Mouse (Mus musculus): ENCODE measurements around the gene Ciita. TPM values are rescaled to one million over a fixed set of nuclear protein-coding genes. Genes with fewer than 3 reads are reported as not detected.
A peak's percentile ranks its signal among the peaks of the same experiment; 100 is the strongest.

Gene Ciita
- total and polyA plus RNA-seq, 2 experiments from 2014 or later = 0.10 TPM; not detected in 1

DNA sequence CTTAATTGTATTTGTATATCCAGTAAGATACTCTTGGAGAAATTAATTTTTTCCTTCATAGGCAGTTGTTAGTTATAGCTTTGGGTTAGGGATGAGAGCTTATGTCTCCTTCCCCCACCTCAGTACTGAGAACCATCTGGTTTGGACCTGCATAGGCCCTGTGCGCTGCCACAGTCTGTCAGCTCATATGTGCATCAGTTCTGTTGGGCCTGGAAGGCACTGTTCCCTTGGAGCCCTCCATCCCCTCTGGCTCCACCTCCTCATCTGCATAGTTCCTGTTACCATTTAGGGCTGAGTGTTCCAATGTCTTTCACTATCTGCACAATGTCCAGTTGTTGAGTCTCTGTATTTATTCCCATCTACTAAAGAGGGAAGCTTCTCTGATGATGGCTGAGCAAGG is 11.7 kb upstream of the Ciita start:
- Histone ChIP-seq H3K4me3 (ENCODE audit: low read depth, low read length) (no peak overlapping the region), H3K27ac (ENCODE audit: low read depth, low read length) (no peak overlapping the region), H3K9ac (no peak overlapping the region), H3K4me2 (ENCODE audit: low read depth) (no peak overlapping the region), H3K36me3 (ENCODE audit: insufficient read depth) (no peaks in the 10 kb centered on the region), H3K27me3 (ENCODE audit: insufficient read depth, low read length) (no peaks in the 10 kb centered on the region), H3K4me1 (ENCODE audit: insufficient read depth) (no peaks in the 10 kb centered on the region), H3K9me3 (ENCODE audit: low read length) (no peaks in the 10 kb centered on the region)
- TF ChIP-seq CTCF (IDR thresholded peaks at IDR 0.05; ENCODE audit: low read depth) = no peak
- ATAC-seq (peak; percentile 87), DNase-seq (peak; percentile 63)
- 63% methylated on average over 1 of the region's 1 CpGs for WGBS

DNA sequence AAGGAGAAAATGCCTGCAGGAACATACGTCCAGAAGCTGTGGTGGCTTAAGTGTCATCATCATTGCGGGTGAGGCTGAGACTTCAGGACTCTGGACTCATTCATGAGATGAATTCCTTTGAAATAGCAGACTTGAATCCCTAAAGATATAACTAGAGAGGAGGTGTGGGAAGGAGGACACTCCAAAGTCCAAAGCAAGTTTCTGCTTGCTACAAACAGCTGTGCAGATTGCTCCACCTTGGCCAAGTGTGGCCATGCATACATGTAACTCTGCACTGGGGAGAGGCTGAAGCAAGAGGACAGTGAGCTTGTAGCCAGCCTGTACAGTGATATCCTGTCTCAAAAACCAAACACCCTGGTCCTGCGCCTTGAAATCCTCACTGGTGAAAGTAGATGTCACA is 7.9 kb upstream of the Ciita start:
- H3K4me2 ChIP-seq (ENCODE audit: low read depth) = no peak overlapping the region
- H3K4me3 ChIP-seq (ENCODE audit: low read depth, low read length) = no peak overlapping the region
- no peak for TF ChIP-seq CTCF (IDR thresholded peaks at IDR 0.05; ENCODE audit: low read depth)
- no peaks in the 10 kb centered on the region for H3K4me1 ChIP-seq (ENCODE audit: insufficient read depth)
- ATAC-seq (no peak), DNase-seq (no peak)
- H3K36me3 ChIP-seq (ENCODE audit: insufficient read depth) = no peaks in the 10 kb centered on the region
- WGBS = 93% methylated on average over 3 of the region's 3 CpGs
- H3K9me3 ChIP-seq (ENCODE audit: low read length) = no peaks in the 10 kb centered on the region
- H3K27me3 ChIP-seq (ENCODE audit: insufficient read depth, low read length) = no peaks in the 10 kb centered on the region
- no peak overlapping the region for H3K27ac ChIP-seq (ENCODE audit: low read depth, low read length)
- no peak overlapping the region for H3K9ac ChIP-seq

DNA sequence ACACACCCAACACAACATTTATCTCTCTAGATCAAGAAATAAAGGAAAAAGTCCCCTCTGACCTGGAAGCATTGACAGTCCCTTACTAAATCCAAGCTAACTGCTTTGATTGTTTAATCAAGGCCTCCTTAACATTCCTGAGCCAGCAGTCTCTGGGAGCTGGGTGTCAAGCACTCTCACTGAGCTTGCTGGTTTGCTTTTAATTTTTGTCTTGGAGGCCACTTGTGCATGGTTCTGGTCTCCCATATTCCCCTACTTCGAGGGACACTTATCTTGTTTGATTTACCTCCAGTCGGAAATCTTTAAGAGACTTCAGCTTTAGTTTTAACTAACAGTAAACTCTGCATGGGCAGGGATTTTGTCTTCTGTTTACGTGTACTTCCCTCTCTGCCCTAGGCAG is 4.9 kb upstream of the Ciita start:
- Histone ChIP-seq H3K4me1 (ENCODE audit: insufficient read depth) (no peaks in the 10 kb centered on the region), H3K9ac (no peak overlapping the region), H3K36me3 (ENCODE audit: insufficient read depth) (no peaks in the 10 kb centered on the region), H3K27me3 (ENCODE audit: insufficient read depth, low read length) (no peaks in the 10 kb centered on the region), H3K4me2 (ENCODE audit: low read depth) (no peak overlapping the region), H3K9me3 (ENCODE audit: low read length) (no peaks in the 10 kb centered on the region), H3K27ac (ENCODE audit: low read depth, low read length) (no peak overlapping the region), H3K4me3 (ENCODE audit: low read depth, low read length) (no peak overlapping the region)
- no peak for ATAC-seq
- WGBS = 72% methylated on average over 3 of the region's 3 CpGs
- TF ChIP-seq CTCF (IDR thresholded peaks at IDR 0.05; ENCODE audit: low read depth) = no peak
- no peak for DNase-seq

DNA sequence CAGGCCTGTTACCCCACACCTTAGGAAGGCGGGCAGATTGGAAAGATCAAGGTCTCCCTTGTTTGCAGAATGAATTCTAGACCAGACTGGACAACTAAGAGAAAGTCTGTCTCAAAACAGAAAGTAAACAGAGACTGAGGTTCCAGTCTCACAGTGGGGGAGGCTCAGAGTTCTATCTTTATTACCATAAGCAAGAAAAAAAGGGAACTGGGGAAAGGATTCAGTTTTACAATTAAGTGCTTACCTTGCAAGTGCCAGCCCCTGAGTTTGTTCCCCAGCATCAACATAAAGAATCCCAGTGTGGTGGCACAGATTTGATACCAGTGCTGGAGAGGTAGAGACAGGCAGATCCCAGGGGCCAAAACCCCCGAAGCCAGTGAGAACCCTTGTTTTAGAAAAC is 3.9 kb upstream of the Ciita start:
- 80% methylated on average over 2 of the region's 2 CpGs for WGBS
- H3K4me1 ChIP-seq (ENCODE audit: insufficient read depth) = no peaks in the 10 kb centered on the region
- no peaks in the 10 kb centered on the region for H3K9me3 ChIP-seq (ENCODE audit: low read length)
- DNase-seq (no peak), ATAC-seq (no peak)
- no peak for TF ChIP-seq CTCF (IDR thresholded peaks at IDR 0.05; ENCODE audit: low read depth)
- no peak overlapping the region for H3K9ac ChIP-seq
- no peaks in the 10 kb centered on the region for H3K36me3 ChIP-seq (ENCODE audit: insufficient read depth)
- no peak overlapping the region for H3K4me3 ChIP-seq (ENCODE audit: low read depth, low read length)
- H3K27me3 ChIP-seq (ENCODE audit: insufficient read depth, low read length) = no peaks in the 10 kb centered on the region
- no peak overlapping the region for H3K27ac ChIP-seq (ENCODE audit: low read depth, low read length)
- no peak overlapping the region for H3K4me2 ChIP-seq (ENCODE audit: low read depth)

DNA sequence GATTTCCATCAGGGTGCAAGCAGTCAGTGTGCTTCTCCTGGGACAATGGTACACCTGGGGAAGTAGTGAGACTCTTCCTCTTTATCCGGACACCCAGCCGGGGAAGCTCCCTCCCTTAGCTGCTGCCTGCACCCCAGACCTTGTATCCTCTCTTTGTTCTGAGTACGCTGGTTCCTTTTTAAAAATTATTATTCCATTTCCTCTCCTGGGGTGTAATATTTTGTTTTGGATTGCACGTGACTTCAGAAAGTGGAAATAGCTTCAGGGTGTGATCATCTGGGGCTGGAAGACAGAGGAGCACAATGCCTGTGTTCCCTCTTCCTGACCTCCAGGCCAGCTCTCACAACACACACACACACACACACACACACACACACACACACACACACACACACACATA is 2.5 kb downstream of the Ciita start:
- no peaks in the 10 kb centered on the region for H3K27me3 ChIP-seq (ENCODE audit: insufficient read depth, low read length)
- H3K9ac ChIP-seq = no peak overlapping the region
- no peak overlapping the region for H3K4me2 ChIP-seq (ENCODE audit: low read depth)
- H3K4me3 ChIP-seq (ENCODE audit: low read depth, low read length) = no peak overlapping the region
- H3K9me3 ChIP-seq (ENCODE audit: low read length) = no peaks in the 10 kb centered on the region
- ATAC-seq = no peak
- TF ChIP-seq CTCF (IDR thresholded peaks at IDR 0.05; ENCODE audit: low read depth) = no peak
- 70% methylated on average over 4 of the region's 4 CpGs for WGBS
- no peaks in the 10 kb centered on the region for H3K36me3 ChIP-seq (ENCODE audit: insufficient read depth)
- H3K27ac ChIP-seq (ENCODE audit: low read depth, low read length) = no peak overlapping the region
- H3K4me1 ChIP-seq (ENCODE audit: insufficient read depth) = no peaks in the 10 kb centered on the region
- no peak for DNase-seq

DNA sequence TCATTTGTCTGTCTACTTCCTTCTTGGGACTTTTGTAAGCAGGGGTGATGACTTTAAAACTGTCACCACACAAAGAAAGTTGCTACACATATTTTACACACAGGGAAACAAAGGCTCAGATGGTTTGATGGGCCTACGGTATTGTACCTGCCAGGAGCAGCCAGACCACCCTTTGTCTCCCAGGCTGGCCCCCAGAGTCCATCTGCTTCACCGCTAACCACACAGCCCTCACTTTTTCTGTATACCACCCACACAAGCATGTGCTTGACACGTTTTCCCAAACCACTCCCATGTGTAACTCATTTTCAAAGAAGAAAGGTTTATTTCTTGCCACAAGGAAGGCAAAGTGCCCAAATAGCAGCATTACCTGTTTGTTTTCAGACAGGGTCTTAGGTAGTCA is 7.1 kb downstream of the Ciita start:
- Histone ChIP-seq H3K4me1 (ENCODE audit: insufficient read depth) (no peaks in the 10 kb centered on the region), H3K27ac (ENCODE audit: low read depth, low read length) (no peak overlapping the region), H3K4me2 (ENCODE audit: low read depth) (no peak overlapping the region), H3K9me3 (ENCODE audit: low read length) (no peaks in the 10 kb centered on the region), H3K9ac (no peak overlapping the region), H3K36me3 (ENCODE audit: insufficient read depth) (no peaks in the 10 kb centered on the region), H3K4me3 (ENCODE audit: low read depth, low read length) (no peak overlapping the region), H3K27me3 (ENCODE audit: insufficient read depth, low read length) (no peaks in the 10 kb centered on the region)
- 65% methylated on average over 3 of the region's 3 CpGs for WGBS
- ATAC-seq (no peak), DNase-seq (no peak)
- TF ChIP-seq CTCF (IDR thresholded peaks at IDR 0.05; ENCODE audit: low read depth) = no peak

DNA sequence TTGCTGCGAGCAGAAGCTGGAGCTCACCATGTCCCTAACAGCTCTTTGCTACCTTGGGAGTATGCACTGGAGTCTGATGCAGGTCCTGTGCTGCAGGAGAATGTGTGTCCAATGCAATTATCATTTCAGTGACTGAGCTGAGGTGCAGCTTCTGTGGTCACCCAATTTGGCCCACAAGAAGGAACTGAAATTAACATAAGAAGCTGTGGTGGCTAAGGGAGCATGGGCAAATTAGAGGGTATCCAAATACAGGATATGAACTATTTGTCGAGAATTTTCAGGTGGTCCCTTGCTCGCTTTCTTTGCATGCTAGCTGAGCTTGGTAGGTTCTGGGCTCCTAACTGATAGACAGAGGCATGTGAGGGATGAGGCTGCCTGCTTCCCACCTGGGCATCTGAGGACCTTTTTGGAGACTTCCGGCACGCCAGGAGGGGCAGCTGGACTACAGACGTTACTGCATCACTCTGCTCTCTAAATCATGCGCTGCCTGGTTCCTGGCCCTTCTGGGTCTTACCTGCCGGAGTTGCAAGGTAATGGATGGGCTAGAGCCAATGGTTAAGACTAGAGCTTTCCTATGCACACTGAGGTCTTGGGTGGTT is 8.1 kb downstream of the Ciita start:
- 91% methylated on average over 8 of the region's 8 CpGs for WGBS
- no peak overlapping the region for H3K4me3 ChIP-seq (ENCODE audit: low read depth, low read length)
- TF ChIP-seq CTCF (IDR thresholded peaks at IDR 0.05; ENCODE audit: low read depth) = no peak
- H3K9me3 ChIP-seq (ENCODE audit: low read length) = no peaks in the 10 kb centered on the region
- H3K4me1 ChIP-seq (ENCODE audit: insufficient read depth) = no peaks in the 10 kb centered on the region
- ATAC-seq (no peak), DNase-seq (no peak)
- H3K27ac ChIP-seq (ENCODE audit: low read depth, low read length) = no peak overlapping the region
- no peaks in the 10 kb centered on the region for H3K36me3 ChIP-seq (ENCODE audit: insufficient read depth)
- no peak overlapping the region for H3K4me2 ChIP-seq (ENCODE audit: low read depth)
- H3K27me3 ChIP-seq (ENCODE audit: insufficient read depth, low read length) = no peaks in the 10 kb centered on the region
- no peak overlapping the region for H3K9ac ChIP-seq
